Mouse (Mus musculus) bone marrow, adult 2 months (tissue): ENCODE measurements at regions not wholly inside any gene's neighbourhood (a gene's known extent, or its start where the extent isn't known, plus 50 kb on each side); places are given as distances from the start of the nearest gene placed in this dataset.

Source experiments
- CTCF ChIP-seq: fragments of 200-500 bp; IDR thresholded peaks from 2 replicates; pipeline ENCODE4 v1.5.1; 2011; ENCODE audit warnings: low read length, control low read depth; ENCODE audit not compliant: control insufficient read depth, insufficient read depth
- POLR2A ChIP-seq: fragments of 200-500 bp; IDR thresholded peaks from 2 replicates; pipeline ENCODE4 v1.6.1; 2011; ENCODE audit warnings: low read depth, mild to moderate bottlenecking, control low read depth, low read length, borderline replicate concordance; ENCODE audit not compliant: control insufficient read depth

DNA sequence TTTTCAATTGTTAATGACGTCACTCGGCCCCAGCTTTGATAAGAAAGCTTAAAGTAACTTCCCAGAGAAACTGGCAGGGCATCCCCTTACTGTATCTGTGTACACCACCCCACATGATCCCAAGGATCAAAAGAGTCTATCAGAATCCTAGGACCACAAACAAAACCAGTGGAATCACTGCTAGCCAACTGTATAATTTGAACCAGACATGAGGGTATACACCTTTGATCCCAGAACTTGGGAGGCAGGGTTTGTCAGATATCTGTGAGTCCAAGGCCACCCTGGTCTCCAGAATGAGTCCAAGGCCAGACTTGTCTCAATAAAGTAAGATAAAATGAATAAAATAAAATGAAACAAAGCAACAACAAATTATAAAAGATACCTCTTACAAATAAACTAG, 309.2 kb downstream of the Adgrl2 start:
- TF ChIP-seq CTCF (no peak), POLR2A (no peak)
